Mouse (Mus musculus) lung, postnatal 10 days (tissue): Measurements from ENCODE around the gene BC048679.

Experiments
- DNase-seq: peaks from one replicate; pipeline ENCODE4 v3.0.0; 2021

BC048679 gene

GRCm38 (mm10) chr7:81475221-81475620, 22.9 kb downstream of the BC048679 start:
- no peak for DNase-seq

DNA sequence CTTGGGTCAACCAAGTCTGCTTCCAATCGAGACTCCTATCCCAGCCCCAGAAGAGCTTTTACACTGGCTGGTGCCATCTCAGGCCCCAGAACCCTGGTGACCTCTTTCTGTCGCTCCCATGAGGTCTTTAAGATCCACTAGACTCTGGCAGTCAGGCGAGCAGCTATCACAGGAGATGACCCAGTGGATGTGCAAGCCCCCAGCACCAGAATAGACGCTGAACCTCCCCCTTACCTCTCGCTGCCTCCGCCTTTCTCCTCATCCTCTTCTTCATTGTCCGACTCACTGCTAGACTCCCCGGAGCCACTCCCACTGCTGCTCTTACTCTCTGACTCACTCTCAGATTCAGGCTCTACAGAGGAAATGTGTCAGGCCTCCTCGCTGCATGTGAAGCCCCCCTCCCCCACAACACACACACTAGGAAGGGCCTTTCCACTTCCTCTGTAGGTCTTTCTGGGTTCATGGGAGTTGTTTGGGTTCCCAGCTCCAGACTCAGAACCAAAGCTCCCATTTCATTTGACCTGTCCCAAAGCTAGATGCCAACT, 33.1 kb downstream of the BC048679 start:
- no peak for DNase-seq

DNA sequence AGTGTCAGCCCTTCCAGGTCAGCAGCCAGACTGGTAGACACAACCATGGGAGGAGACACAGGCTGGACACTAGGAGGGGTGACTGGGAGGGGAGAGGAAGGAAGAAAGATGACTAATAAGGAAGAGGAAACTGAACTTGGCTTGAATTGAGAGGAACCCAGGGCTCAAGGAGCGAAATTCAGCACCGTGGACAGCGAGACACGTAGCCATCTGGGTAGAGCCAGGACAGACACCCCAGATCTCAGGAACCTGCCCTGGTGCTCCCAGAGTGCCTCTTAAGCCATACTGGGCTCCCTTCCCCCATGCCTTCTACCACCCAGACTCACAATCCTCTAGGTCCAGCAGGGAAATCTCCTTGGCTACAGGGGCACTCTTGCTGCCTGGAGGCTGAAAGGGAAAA, 34.0 kb downstream of the BC048679 start:
- DNase-seq, result peak; percentile 30

DNA sequence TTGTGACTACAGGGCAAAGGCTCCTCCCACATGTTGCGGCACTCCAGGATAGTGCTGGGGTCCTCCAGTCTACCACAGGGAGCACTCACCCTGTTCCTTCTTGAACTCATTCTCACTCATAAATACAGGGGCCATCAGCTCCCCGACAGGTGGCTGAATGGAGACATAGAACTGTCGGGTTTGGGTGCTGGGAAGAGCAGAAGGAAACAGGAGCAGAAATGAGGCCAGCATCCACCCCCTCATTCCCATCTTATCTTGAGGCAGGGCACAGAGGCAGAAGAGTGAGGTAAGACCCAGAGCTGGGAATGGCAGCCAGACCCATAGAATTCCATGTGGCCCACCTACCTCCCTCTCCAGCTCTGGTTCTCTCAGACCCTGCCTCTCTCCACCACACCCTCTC, 35.3 kb downstream of the BC048679 start:
- DNase-seq, result no peak

DNA sequence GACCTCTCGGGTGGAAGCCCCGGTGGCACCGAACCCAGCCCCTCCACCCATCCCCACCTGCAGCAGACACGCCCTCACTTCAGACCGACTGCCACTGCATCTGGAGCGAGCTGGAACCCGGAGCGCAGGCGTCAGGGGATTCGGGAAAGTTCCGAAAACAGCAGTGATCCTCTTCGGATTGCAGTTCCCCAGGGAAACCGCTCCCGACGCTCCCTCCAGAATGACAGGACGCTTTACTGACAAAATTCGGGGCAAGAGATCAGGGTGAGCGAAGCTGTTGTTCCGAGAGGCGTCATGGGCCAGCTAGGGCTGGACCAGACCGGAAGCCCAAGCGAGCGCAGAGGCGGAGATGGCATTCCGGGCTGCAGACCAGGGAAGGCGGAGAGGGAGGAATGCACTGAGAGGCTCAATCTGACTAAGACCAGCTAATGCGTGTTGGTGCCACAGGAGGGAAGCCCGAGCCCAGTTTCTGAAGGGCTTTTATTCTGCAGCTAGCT, 42.9 kb downstream of the BC048679 start, which contains the start of gene Cpeb1:
TSS of gene Cpeb1 (minus strand) at position 311 of the 497 bp plus-strand sequence.
- DNase-seq, result peak; percentile 80

DNA sequence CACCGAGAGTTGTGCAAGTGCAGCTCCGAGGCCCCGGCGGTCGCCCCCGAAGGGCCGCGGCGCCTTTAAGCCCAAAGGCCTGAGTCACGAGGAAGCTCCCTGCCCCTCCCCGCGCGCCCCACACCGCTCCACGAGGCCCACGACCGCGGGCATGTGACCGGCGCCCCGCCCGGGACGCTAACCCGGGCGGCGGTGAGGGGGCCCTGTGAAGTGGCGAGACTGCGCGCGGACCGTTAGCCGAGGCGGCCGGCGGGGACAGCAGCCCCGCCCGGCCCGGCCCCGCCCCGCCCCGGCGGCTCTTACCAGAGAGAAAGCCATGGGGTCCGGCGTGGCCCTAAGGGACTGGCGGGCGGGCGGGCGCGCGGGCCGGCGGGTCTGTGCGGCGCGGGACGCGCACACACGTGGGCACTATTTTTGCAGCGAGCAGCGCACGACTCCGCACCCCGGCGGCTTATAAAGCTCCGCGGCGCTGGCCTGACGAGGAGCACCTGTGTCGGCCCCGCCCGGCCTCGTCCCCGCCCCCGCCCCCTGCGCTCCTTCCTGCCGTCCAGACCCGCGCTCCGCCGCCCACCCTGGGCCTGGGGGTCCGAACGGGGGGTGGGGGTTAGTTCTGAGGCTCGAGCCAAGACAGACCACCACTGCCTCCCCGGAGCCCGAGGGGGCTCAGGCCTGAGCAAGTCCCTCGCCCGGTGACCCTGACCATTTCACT, 43.6 kb downstream of the BC048679 start:
- DNase-seq, result peak; percentile 37

- peak; percentile 32 for DNase-seq
Observed at GRCm38 (mm10) chr7:81453443-81454274, 44.4 kb downstream of the BC048679 start.

GRCm38 (mm10) chr7:81452971-81453441, 45.1 kb downstream of the BC048679 start:
- peak; percentile 8 for DNase-seq
